Mouse (Mus musculus) neural tube, embryonic 10.5 days (tissue): ENCODE measurements around the gene Gmip.

Experiments
- DNase-seq: peaks from one replicate; pipeline ENCODE4 v3.0.0-alpha.2; 2017; ENCODE audit warnings: low spot score; ENCODE audit errors: extremely low spot score

Gmip gene

GRCm38 (mm10) chr8:69803366-69803765, 5.1 kb upstream of the Gmip start:
- DNase-seq = no peak

DNA sequence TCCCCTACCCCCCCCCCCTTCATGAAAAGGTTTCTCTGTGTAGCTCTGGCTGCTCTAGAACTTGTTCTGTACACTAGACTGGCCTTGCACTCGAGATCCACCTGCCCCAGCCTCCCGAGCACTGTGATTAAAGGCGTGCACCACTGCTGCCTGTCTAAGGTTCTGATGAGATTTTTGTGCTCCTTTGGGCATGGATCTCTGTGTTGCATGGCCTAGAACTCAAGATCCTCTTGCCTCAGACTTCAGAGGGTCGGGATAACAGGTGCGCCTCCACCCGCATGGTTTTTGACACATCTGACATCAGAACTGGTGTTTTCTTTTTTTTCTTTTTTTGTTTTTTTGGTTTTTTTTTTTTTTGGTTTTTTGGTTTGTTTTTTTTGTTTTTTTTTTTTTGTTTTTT, 3.9 kb upstream of the Gmip start:
- DNase-seq = no peak

DNA sequence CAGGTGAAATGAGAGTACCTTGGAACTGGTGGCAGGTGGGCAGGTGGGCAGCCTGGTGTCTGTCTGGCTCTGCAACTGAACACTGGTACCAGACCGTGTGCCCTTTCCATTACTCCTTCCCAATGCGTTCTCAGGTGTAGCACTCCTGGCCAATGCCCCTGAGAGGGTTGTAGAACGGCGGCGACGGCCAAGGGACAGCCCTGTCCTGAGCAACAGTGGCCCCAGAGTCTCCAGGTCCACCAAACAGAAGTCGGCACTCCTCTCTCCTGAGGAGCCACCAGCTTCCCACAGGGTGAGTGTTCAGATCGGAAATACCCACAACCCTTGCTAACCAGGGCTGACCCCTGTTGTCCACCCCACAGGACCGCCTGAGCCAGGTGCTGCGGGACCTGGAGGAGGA, 3.4 kb upstream of the Gmip start:
- no peak for DNase-seq

GRCm38 (mm10) chr8:69805491-69805890, 3.0 kb upstream of the Gmip start:
- DNase-seq = no peak

- DNase-seq = no peak
Observed at GRCm38 (mm10) chr8:69807236-69807635, 1.2 kb upstream of the Gmip start.

DNA sequence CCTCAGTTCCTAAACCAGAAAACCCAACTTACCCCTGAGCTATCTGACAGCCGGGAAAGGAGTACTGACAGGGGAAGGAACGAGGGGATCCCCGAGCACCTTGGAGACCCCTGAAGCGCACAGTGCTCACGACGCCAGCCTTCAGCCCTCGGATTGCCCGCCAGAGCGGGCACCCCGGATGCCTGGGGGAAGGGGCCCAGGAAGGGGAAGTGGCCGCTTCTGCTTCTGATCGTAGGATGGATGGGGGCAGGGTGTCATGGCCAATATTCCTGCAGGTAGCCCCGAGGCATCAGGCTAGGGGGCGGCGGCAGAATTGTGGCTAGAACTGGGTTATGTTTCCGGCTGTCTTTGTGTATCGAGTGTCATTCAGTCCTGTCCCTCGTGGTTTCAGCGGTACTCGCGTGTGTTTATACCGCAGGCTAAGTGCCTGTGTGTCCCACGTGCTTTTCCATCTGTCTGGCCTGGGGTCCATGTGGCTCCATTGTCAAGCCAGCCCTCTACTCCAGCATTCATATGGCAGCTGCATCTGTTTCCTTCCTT, 455 bp downstream of the Gmip start:
- peak; percentile 31 for DNase-seq

GRCm38 (mm10) chr8:69809820-69810219, 1.3 kb downstream of the Gmip start:
- DNase-seq = no peak

DNA sequence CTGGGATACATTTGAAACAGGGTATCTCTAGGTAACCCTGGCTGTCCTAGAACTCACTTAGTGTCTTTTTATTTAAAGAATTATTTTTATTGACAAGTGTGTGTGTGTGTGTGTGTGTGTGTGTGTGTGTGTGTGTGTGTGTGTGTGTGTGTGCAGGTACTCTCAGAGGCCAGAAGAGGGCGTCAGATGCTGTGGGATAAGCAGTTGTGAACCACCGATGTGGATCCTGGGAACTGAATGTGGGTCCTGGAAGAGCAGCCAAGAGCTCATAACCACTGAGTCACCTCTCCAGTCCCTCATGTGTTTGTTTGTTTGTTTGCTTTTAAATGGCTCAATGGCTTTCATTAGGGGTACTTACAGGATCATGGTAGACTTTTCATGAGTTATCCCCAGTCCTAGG, 6.4 kb downstream of the Gmip start:
- DNase-seq = no peak

GRCm38 (mm10) chr8:69815396-69815795, 6.9 kb downstream of the Gmip start:
- DNase-seq = no peak

GRCm38 (mm10) chr8:69820466-69820865, 12.0 kb downstream of the Gmip start:
- no peak for DNase-seq

- DNase-seq = no peak
Observed at GRCm38 (mm10) chr8:69821971-69822385, 13.5 kb downstream of the Gmip start.

DNA sequence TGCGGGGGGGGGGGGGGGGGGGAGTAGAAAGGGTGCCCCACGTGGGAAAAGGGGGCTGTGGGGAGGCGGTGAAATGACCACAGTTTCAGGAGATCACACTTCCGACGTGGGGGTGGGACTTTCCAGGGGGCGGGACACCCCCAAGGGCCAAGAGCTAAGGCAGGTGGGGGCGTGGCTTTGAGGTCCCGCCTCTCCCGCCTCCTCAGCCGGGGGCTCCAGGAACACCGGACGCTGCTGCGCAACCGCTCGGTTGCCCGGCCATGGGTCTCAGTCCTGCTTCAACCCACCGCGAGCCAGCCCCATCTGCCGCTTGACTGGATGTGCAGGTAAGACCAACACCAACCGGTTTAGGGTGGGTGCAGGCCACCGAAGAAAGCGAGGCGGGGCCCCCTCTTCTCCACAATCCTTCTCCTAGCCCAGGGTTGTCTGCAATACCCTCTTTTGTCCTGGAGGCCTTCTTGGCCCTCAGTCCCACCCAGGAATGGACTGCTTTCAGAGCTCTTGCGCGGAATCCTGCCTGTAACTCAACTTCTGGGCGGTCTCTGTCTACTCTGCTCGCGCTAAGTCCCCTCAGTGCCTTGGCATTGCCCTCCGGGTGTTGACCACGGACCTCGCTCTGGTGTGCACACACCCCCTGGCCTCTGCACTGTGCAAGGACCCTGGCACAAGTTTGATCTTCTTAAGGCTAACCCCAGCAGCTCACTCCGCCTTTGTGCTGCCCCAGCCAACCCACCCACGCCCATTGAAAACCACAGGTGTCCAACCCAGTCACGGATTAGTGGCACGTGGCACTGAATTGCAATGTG, 14.1 kb downstream of the Gmip start, which contains the start of gene Lpar2:
Lpar2 (plus strand) TSS at position 44 of the 806 bp plus-strand sequence.
- DNase-seq = peak; percentile 80

GRCm38 (mm10) chr8:69826371-69826770, 17.9 kb downstream of the Gmip start:
- DNase-seq = no peak

GRCm38 (mm10) chr8:69832298-69832853, 23.9 kb downstream of the Gmip start, which contains the start of gene Pbx4:
Gene Pbx4, plus strand, starts transcription at chr8:69832491.
- DNase-seq = peak; percentile 91

- DNase-seq = no peak
Observed at GRCm38 (mm10) chr8:69837057-69837682, 28.7 kb downstream of the Gmip start.

DNA sequence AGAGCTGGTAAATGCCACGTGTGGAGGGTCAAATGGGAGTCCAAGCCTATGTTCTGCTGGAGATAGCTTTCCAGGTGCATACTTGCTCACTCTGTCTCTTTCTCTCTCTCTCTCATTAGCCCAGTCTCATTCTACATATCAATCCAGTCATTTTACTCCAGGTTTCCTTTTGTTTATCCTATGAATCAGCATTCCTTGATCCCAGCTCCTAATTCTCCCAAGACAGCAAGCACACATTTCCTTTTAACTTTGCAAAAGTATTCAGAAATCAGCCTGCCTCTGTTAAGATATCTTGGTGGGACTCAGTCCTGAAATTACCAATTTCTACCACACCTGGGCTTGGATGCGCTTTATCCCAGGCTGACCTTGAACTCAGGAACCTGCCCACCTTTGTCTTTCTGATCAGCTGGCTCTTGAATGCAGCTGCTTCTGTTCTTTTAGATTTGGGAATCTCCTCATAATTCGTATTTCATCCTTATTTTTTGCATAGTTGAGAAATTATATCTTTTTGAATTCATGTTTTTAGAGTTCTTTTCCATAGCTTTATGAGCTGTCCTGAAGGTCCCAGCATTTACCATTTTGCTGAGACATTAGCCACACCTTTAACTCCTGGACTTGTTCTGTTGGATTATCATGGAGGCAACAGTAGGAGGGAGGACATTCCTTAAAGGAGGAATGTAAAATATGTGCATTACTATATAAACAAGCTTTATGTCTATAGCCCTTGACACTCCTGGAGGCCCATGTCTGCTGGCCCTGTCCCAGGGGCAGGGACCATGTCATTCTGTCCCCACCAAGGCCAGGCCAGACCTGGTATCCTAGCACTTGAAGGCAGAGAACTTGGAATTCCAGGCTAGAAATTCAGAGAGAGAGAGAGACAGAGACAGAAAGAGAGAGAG, 38.9 kb downstream of the Gmip start:
- DNase-seq = no peak

GRCm38 (mm10) chr8:69848951-69849350, 40.5 kb downstream of the Gmip start:
- DNase-seq = no peak

DNA sequence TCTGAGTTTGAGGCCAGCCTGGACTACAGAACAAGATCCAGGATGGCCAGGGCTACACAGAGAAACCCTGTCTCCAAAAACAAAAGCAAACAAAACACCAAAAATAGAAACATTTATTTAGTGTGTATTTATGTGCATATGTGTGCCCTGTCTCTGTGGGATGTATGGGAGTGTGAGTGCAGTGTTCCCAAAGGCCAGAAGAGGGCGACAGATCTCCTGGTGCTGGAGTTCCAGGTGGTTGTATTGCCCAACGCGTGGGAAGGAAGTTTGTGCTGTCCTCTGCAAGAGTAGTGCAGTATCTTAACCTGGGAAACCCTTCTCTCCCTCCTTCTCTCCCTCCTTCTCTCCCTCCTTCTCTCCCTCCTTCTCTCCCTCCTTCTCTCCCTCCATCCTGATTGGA, 41.4 kb downstream of the Gmip start:
- DNase-seq = no peak

- no peak for DNase-seq
Observed at GRCm38 (mm10) chr8:69850926-69851506, 42.5 kb downstream of the Gmip start.

- DNase-seq = no peak
Observed at GRCm38 (mm10) chr8:69853869-69854268, 45.4 kb downstream of the Gmip start.

- DNase-seq = no peak
Observed at GRCm38 (mm10) chr8:69860807-69861206, 52.3 kb downstream of the Gmip start.
